Mouse (Mus musculus) embryo, embryonic 9.5 days (tissue): Measurements from ENCODE around the gene Stap2.

Experiments
- DNase-seq: peaks from one replicate; pipeline ENCODE4 v3.0.0-alpha.2; 2017; ENCODE audit errors: extremely low spot score

Stap2 gene

DNA sequence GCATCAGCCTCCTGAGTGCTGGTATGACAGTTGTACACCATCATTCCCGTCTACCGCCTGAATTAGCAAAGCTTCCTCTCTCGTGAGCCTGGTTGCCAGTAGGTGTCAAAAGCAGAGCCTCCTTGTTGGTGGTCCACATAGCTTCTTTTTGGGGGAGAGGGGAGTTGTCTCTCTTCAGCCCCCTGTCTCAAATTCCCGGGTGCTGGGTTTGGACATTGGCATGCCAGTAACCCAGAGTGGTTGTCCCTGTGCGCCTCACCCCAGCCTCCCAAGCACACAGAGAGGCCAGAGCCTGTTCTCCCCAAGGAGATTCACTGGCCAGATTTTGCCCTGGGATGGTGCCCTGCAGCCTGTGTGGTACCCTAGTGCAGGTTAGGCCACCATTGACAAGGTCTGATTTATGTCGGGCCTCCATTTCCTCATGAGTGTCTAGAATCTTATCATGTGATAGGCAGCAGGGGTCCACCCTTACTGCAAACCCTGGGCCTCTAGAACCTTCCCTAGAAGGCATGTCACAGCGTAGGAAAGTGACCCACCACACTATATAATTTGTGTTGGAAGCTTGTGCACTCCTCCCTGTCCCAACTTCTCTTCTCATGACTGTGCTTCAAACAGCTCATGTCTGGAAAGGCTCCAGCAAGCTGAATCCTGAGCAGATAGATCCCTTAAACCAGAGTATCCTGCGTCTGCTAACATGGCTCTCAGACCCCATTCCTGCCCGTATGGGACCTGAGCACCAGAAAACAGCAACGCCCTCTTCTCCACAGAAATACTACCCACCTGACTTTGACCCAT is 45.2 kb downstream of the Stap2 start:
- no peak for DNase-seq

DNA sequence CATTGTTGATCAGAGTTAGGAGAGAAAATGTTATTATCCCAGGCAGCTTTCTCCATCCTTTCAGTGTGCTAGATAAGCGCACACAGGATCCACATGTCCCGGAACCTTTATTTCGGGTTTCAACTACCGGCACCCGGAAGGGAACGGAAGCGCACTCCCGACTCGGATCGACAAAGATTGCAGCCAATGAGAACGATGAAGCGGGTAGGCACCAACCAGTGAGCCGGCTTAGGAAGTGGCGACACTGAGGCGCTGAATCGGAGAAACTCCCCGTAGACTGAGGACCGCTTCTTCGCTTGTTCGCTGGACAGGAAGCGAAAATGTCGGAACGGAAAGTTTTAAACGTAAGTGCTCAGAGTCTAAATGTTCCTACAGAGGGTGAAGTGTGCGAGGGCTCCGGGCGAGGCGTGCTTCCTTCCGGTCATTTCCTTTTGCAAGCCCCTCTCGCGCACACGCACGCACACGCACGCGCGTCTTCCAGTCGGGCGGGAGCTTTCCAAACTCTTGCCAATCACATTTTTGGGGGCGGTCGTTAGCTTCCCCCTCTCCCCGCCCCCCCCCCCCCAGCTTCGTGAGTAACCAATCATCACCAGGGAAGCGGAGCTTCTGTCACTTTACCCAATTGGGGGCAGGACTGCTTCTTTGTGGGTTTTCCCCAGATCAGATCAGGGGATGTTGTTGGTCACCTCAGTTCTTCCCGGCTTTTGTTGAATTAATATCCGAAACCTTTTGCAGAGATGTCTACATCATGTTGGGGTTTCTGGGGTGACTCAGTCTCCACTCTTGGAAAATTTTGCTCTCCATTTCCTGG is 46.3 kb downstream of the Stap2 start, which contains the start of gene Yju2:
Gene Yju2 (plus strand): TSS at position 182 of the 811 bp plus-strand sequence.
- peak; percentile 96 for DNase-seq

- DNase-seq, result no peak
Observed at GRCm38 (mm10) chr17:55958584-55958886, 46.8 kb downstream of the Stap2 start.

GRCm38 (mm10) chr17:55957726-55958583 is 47.4 kb downstream of the Stap2 start:
- no peak for DNase-seq

GRCm38 (mm10) chr17:55957168-55957567 is 48.2 kb downstream of the Stap2 start:
- peak; percentile 69 for DNase-seq

GRCm38 (mm10) chr17:55956591-55956990 is 48.8 kb downstream of the Stap2 start:
- no peak for DNase-seq

- peak; percentile 81 for DNase-seq
Observed at GRCm38 (mm10) chr17:55956129-55956528, 49.3 kb downstream of the Stap2 start.

- no peak for DNase-seq
Observed at GRCm38 (mm10) chr17:55954229-55954628, 51.2 kb downstream of the Stap2 start.

GRCm38 (mm10) chr17:55953751-55954150 is 51.6 kb downstream of the Stap2 start:
- DNase-seq, result no peak

DNA sequence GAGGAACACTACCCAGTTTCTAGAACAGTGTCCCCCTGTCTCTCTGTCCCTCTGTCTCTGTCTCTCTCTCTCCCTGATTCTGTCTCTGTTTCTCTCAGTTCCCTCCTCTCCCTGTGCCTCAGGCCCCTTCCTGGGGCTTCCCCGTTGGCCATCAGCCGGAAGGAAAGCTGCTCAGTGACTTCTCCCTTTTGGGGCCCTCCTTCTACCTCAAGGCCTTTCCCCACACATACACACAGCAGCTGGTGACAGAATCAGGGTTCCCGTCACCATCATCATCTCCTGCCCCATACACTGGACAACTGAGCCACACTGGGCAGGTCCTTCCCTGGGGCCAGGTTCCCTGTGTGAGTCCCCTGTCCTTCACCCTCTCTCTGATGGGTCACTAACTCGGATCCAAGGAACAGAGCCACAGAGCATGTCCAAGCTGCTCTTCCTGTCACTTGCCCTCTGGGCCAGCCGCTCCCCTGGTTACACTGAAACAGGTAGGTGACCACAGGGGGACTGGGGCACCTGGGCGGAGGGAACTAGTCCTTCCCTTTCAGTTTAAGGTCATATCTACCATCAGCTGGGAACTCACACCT is 52.8 kb downstream of the Stap2 start, which contains the start of gene Ebi3:
Gene Ebi3 (plus strand): TSS at position 194 of the 581 bp plus-strand sequence.
- no peak for DNase-seq

DNA sequence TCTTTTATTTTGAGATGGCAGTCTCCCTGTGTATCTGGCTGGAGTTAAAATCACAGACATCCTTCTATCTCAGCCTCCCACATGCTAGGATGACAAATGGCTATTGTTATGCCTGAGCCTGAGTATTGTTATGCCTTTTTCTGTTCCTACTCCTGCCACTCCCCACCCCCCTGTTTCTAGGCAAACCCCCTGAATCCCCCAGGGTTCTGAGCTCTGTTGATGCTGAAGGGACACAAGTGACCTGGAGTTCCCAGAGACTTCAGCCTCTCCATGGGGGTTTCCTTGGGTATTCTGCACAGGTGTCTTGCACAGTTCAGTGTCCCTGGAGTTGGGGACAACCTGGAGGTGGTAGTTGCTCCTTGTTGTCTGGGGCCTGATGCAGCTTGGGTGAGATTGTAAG is 53.3 kb downstream of the Stap2 start:
- DNase-seq, result no peak

GRCm38 (mm10) chr17:55950601-55951000 is 54.8 kb downstream of the Stap2 start:
- DNase-seq, result no peak

DNA sequence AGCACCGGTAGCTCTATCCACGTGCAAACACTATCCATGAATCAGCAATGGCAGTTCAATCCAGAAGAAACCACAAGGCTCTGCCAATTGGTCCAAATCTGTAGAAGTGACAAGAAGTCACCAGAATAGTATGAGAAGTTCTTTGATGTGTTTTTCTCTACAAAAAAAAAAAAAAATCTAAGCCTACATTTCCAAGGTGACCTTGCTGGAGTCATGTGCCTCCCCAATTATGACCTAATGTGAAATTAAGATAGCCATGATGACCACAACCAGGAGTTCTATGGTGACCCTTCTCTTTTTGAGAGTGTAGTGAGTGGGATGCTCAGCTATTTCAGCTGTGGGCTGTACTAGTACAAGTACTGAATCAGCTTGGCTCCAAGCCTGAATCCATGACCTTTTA is 56.0 kb downstream of the Stap2 start, which contains the start of gene Zfp119b:
Gene Zfp119b (minus strand): TSS at position 101 of the 400 bp plus-strand sequence.
- DNase-seq, result no peak

- DNase-seq, result no peak
Observed at GRCm38 (mm10) chr17:55948647-55949046, 56.7 kb downstream of the Stap2 start.
